Mouse (Mus musculus): ENCODE results near the gene 4930455H04Rik.

DNA sequence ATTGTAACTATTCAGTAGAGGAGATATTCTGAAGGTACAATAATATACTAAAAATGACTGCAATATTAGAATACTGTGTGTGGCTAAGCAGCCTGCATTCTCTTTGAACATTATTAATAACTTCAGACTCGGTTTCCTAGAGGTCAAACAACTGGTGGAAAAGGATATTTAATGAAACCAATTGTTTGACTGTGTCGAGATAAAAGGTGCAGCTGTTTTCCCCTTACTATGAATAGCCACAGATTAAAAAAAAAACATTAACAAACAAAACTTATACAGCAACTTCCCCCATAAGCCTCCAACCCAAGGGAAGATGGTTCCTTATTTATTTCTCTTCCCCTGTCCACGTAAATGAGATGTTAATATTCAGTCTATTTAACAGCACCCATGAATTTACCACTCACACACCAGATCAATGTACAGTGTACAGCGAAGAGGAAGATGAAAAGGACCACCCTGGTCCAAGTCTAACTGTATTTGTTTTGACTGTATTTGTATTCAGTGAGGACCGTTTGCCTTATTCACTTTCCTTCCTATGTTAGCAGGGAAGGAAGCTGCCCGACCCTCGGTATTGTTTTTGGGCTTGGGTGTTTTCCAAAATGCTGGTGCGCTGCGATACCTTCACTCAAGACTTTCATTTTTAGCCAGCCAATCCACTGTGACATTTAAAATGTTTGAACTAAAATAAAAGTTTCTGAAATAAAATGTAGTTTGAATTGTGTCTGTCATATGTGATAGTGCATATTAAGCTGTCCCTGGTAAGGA is 13.9 kb downstream of the 4930455H04Rik start:
- TF ChIP-seq CTCF (IDR thresholded peaks at IDR 0.05; ENCODE audit: extremely low read depth, insufficient read depth, insufficient read length, insufficient replicate concordance) (no peak), POLR2A (IDR thresholded peaks at IDR 0.05; ENCODE audit: low read depth, low read length) (no peak)

All from spleen, adult 2 months (tissue).